Mouse (Mus musculus): ENCODE data around the gene Fcho2.

GRCm38 (mm10) chr13:98816571-98816970 is 1.3 kb upstream of the Fcho2 start:
- no peak for TF ChIP-seq CHD2 (IDR thresholded peaks at IDR 0.05; ENCODE audit: low read depth, low read length)
- no peak for TF ChIP-seq HCFC1 (IDR thresholded peaks at IDR 0.05; ENCODE audit: borderline replicate concordance, insufficient read depth, low read length)
- no peak for TF ChIP-seq ZC3H11A (IDR thresholded peaks at IDR 0.05; ENCODE audit: borderline replicate concordance, low read depth, low read length)
- no peak for TF ChIP-seq ZNF384 (IDR thresholded peaks at IDR 0.05; ENCODE audit: low read depth, low read length)
- no peak for TF ChIP-seq MAFK (IDR thresholded peaks at IDR 0.05; ENCODE audit: insufficient read depth, low read depth, low read length)

Measured in ES-E14 (cell line).